Mouse (Mus musculus) cerebellum, adult 18-20 months (tissue): ENCODE data around the gene Drc7.

Source experiments
- DNase-seq, 2 experiments: peaks; one replicate each; pipeline ENCODE4 v3.0.0; 2021

Gene Drc7

GRCm38 (mm10) chr8:95059812-95060533 is 5.1 kb downstream of the Drc7 start:
- no peak for DNase-seq

- peak; percentile 61 to 73 for DNase-seq
Observed at GRCm38 (mm10) chr8:95064531-95064930, 9.6 kb downstream of the Drc7 start.

- peak; percentile 48 to 55 for DNase-seq
Observed at GRCm38 (mm10) chr8:95067582-95067981, 12.7 kb downstream of the Drc7 start.

- no peak for DNase-seq
Observed at GRCm38 (mm10) chr8:95075504-95075903, 20.6 kb downstream of the Drc7 start.

- DNase-seq: peak; percentile 72 to 76
Observed at GRCm38 (mm10) chr8:95076151-95076550, 21.2 kb downstream of the Drc7 start.

- DNase-seq: peak; percentile 57 to 65
Observed at GRCm38 (mm10) chr8:95078055-95078454, 23.2 kb downstream of the Drc7 start.

GRCm38 (mm10) chr8:95079305-95079704 is 24.4 kb downstream of the Drc7 start:
- DNase-seq: no peak

- peak; percentile 94 to 99 for DNase-seq
Observed at GRCm38 (mm10) chr8:95080381-95081341, 25.8 kb downstream of the Drc7 start, which contains the start of gene Katnb1. Gene Katnb1, plus strand, starts transcription at chr8:95081186.

- peak; percentile 33 to 43 for DNase-seq
Observed at GRCm38 (mm10) chr8:95081650-95082049, 26.7 kb downstream of the Drc7 start.

GRCm38 (mm10) chr8:95084261-95084660 is 29.4 kb downstream of the Drc7 start:
- DNase-seq: no peak

GRCm38 (mm10) chr8:95084744-95085431 is 30.0 kb downstream of the Drc7 start:
- no peak for DNase-seq

- peak; percentile 59 to 74 for DNase-seq
Observed at GRCm38 (mm10) chr8:95085432-95086141, 30.7 kb downstream of the Drc7 start.

GRCm38 (mm10) chr8:95093574-95093973 is 38.7 kb downstream of the Drc7 start:
- DNase-seq: no peak

- DNase-seq: peak; percentile 70
Observed at GRCm38 (mm10) chr8:95099009-95099408, 44.1 kb downstream of the Drc7 start.

GRCm38 (mm10) chr8:95101972-95102371 is 47.1 kb downstream of the Drc7 start:
- no peak for DNase-seq

- DNase-seq: no peak
Observed at GRCm38 (mm10) chr8:95107306-95107705, 52.4 kb downstream of the Drc7 start.

- DNase-seq: no peak
Observed at GRCm38 (mm10) chr8:95112594-95112993, 57.7 kb downstream of the Drc7 start.

GRCm38 (mm10) chr8:95113108-95113507 is 58.2 kb downstream of the Drc7 start:
- no peak for DNase-seq

GRCm38 (mm10) chr8:95113750-95114149 is 58.8 kb downstream of the Drc7 start:
- no peak for DNase-seq

GRCm38 (mm10) chr8:95123455-95123854 is 68.6 kb downstream of the Drc7 start:
- no peak for DNase-seq

- no peak for DNase-seq
Observed at GRCm38 (mm10) chr8:95126497-95126896, 71.6 kb downstream of the Drc7 start.

GRCm38 (mm10) chr8:95127658-95128057 is 72.8 kb downstream of the Drc7 start:
- no peak for DNase-seq
